Mouse (Mus musculus) kidney, embryonic 16.5 days (tissue): ENCODE results near the gene Clptm1l. TPM values are rescaled to one million over a fixed set of nuclear protein-coding genes. Genes with fewer than 3 reads are reported as not detected.

ENCODE experiments used
- ATAC-seq: fragments of 200-750 bp; cut with Nextera tagmentation; 2 replicates; pipeline ENCODE4 v1.8.0; 2017; ENCODE audit warnings: moderate TSS enrichment; ENCODE audit not compliant: low FRiP score, low TSS enrichment
- H3K27ac ChIP-seq: fragments of 300-500 bp; sonication (generic); 2 replicates; pipeline ENCODE4 v1.5.1; 2014; ENCODE audit warnings: low read length
- H3K27me3 ChIP-seq: fragments of 300-500 bp; sonication (generic); 2 replicates; pipeline ENCODE4 v1.6.1; 2014; ENCODE audit warnings: low read length, control low read depth, mixed read lengths; ENCODE audit not compliant: insufficient read depth
- H3K36me3 ChIP-seq: fragments of 300-500 bp; sonication (generic); 2 replicates; pipeline ENCODE4 v1.6.1; 2014; ENCODE audit warnings: low read length, control low read depth, mixed read lengths; ENCODE audit not compliant: insufficient read depth
- H3K4me1 ChIP-seq: fragments of 300-500 bp; sonication (generic); 2 replicates; pipeline ENCODE4 v1.6.1; 2014; ENCODE audit warnings: low read length, control low read depth, mixed read lengths; ENCODE audit not compliant: insufficient read depth
- H3K4me2 ChIP-seq: fragments of 300-500 bp; sonication (generic); replicated peaks from 2 replicates; pipeline ENCODE4 v1.6.1; 2014; ENCODE audit warnings: low read depth, low read length
- H3K4me3 ChIP-seq: fragments of 300-500 bp; sonication (generic); 2 replicates; pipeline ENCODE4 v1.5.1; 2014; ENCODE audit warnings: mild to moderate bottlenecking, low read length
- H3K9ac ChIP-seq: fragments of 300-500 bp; sonication (generic); replicated peaks from 2 replicates; pipeline ENCODE4 v1.6.1; 2014; ENCODE audit warnings: low read length
- H3K9me3 ChIP-seq: fragments of 300-500 bp; sonication (generic); 2 replicates; pipeline ENCODE4 v1.6.1; 2016; ENCODE audit warnings: low read length, control low read depth
- WGBS: fragments of 180-500 bp; shearing (Covaris S2); extraction: QIAGEN DNeasy Blood & Tissue Kit; methylation state at CpG from one replicate; pipeline ENCODE4 v1.1.7; 2014; 5-methylcytosine and 5-hydroxymethylcytosine counted together
- polyA plus RNA-seq: library from polyadenylated mRNA; unstranded; fragments of >200 nt; fragmentation: Nextera tagmentation; extraction: Ambion mirVana; gene quantifications from 2 replicates; pipeline ENCODE4 v1.2.1, GENCODE M21; 2015

Clptm1l gene
- polyA plus RNA-seq, 1 experiment from 2014 or later = 151 TPM

- Histone ChIP-seq H3K27me3 (no peaks in the 10 kb centered on the region), H3K4me1 (no peaks in the 10 kb centered on the region), H3K9ac (no peak overlapping the region), H3K4me3 (no peak overlapping the region), H3K4me2 (no peak overlapping the region), H3K27ac (no peak overlapping the region), H3K9me3 (no peaks in the 10 kb centered on the region), H3K36me3 (peaks cover under 1% of the 10 kb centered on the region; the same call in 1 of the 2 replicates)
- no peak for ATAC-seq
- 86% methylated on average over 3 of the region's 3 CpGs for WGBS
These were observed 49.5 kb downstream of the Clptm1l start for GRCm38 (mm10) chr13:73653266-73653665.

GRCm38 (mm10) chr13:73654976-73655375 is 51.2 kb downstream of the Clptm1l start:
- ATAC-seq = no peak
- Histone ChIP-seq H3K9ac (no peak overlapping the region), H3K36me3 (no peaks in the 10 kb centered on the region), H3K27ac (no peak overlapping the region), H3K4me3 (no peak overlapping the region), H3K9me3 (no peaks in the 10 kb centered on the region), H3K27me3 (no peaks in the 10 kb centered on the region), H3K4me1 (no peaks in the 10 kb centered on the region), H3K4me2 (no peak overlapping the region)
- WGBS = 77% methylated on average over 3 of the region's 3 CpGs

- Histone ChIP-seq H3K9me3 (no peaks in the 10 kb centered on the region), H3K27me3 (no peaks in the 10 kb centered on the region), H3K9ac (no peak overlapping the region), H3K36me3 (no peaks in the 10 kb centered on the region), H3K4me1 (no peaks in the 10 kb centered on the region), H3K27ac (no peak overlapping the region), H3K4me2 (no peak overlapping the region), H3K4me3 (no peak overlapping the region)
- 51% methylated on average over 2 of the region's 2 CpGs for WGBS
- no peak for ATAC-seq
These were observed 55.1 kb downstream of the Clptm1l start for GRCm38 (mm10) chr13:73658953-73659352.

GRCm38 (mm10) chr13:73660163-73660695 is 56.4 kb downstream of the Clptm1l start:
- no peak overlapping the region for H3K4me3 ChIP-seq
- 80% methylated on average over 2 of the region's 2 CpGs for WGBS
- no peak overlapping the region for H3K4me2 ChIP-seq
- no peaks in the 10 kb centered on the region for H3K9me3 ChIP-seq
- H3K27me3 ChIP-seq = no peaks in the 10 kb centered on the region
- H3K4me1 ChIP-seq = no peaks in the 10 kb centered on the region
- no peak overlapping the region for H3K27ac ChIP-seq
- H3K36me3 ChIP-seq = no peaks in the 10 kb centered on the region
- no peak for ATAC-seq
- no peak overlapping the region for H3K9ac ChIP-seq

Other genes with a start within 250 kb of the Clptm1l start
- gene Lpcat1, start 136.8 kb upstream of the Clptm1l start, polyA plus RNA-seq = 31.1 and 35.1 TPM in 2 replicates
- 0.08 and 0.14 TPM in 2 replicates for gene Slc6a3, start 67.3 kb upstream of the Clptm1l start, polyA plus RNA-seq
- 6.6 and 8.0 TPM in 2 replicates for gene Tert, start 22.9 kb downstream of the Clptm1l start, polyA plus RNA-seq
- 34.6 and 38.4 TPM in 2 replicates for gene Slc6a18, start 74.0 kb downstream of the Clptm1l start, polyA plus RNA-seq
- gene Slc6a19, start 100.9 kb downstream of the Clptm1l start, polyA plus RNA-seq = 2.1 and 2.3 TPM in 2 replicates
- 27.0 and 28.1 TPM in 2 replicates for gene Slc12a7, start 129.1 kb downstream of the Clptm1l start, polyA plus RNA-seq
- gene Nkd2, start 243.6 kb downstream of the Clptm1l start, polyA plus RNA-seq = 7.8 and 8.2 TPM in 2 replicates